Mouse (Mus musculus) brain, embryonic 14.5 days (tissue): Measurements from ENCODE around the gene Lrrc4. TPM values are rescaled to one million over a fixed set of nuclear protein-coding genes. Genes with fewer than 3 reads are reported as not detected.
A peak's percentile ranks its signal among the peaks of the same experiment; 100 is the strongest.

Experiments
- DNase-seq: peaks from one replicate; pipeline ENCODE4 v3.0.0-alpha.2; 2011; ENCODE audit warnings: low read depth
- CTCF ChIP-seq: fragments of 200-500 bp; IDR thresholded peaks from 2 replicates; pipeline ENCODE4 v1.5.1; 2012; ENCODE audit warnings: inconsistent platforms, mild to moderate bottlenecking, moderate library complexity, borderline replicate concordance; ENCODE audit not compliant: insufficient read depth, insufficient read length; ENCODE audit errors: extremely low read depth
- POLR2A ChIP-seq: fragments of 200-500 bp; IDR thresholded peaks from 2 replicates; pipeline ENCODE4 v1.6.1; 2012; ENCODE audit warnings: mild to moderate bottlenecking, inconsistent platforms, borderline replicate concordance; ENCODE audit not compliant: poor library complexity, insufficient read depth, insufficient read length, severe bottlenecking; ENCODE audit errors: extremely low read depth
- polyA plus RNA-seq: library from polyadenylated mRNA; depleted of rRNA; stranded (reverse); fragments of >200 nt; gene quantifications from 2 replicates; pipeline ENCODE4 v1.2.3, GENCODE M21; 2012

Lrrc4 gene
- polyA plus RNA-seq, 1 experiment: 28.4 TPM

DNA sequence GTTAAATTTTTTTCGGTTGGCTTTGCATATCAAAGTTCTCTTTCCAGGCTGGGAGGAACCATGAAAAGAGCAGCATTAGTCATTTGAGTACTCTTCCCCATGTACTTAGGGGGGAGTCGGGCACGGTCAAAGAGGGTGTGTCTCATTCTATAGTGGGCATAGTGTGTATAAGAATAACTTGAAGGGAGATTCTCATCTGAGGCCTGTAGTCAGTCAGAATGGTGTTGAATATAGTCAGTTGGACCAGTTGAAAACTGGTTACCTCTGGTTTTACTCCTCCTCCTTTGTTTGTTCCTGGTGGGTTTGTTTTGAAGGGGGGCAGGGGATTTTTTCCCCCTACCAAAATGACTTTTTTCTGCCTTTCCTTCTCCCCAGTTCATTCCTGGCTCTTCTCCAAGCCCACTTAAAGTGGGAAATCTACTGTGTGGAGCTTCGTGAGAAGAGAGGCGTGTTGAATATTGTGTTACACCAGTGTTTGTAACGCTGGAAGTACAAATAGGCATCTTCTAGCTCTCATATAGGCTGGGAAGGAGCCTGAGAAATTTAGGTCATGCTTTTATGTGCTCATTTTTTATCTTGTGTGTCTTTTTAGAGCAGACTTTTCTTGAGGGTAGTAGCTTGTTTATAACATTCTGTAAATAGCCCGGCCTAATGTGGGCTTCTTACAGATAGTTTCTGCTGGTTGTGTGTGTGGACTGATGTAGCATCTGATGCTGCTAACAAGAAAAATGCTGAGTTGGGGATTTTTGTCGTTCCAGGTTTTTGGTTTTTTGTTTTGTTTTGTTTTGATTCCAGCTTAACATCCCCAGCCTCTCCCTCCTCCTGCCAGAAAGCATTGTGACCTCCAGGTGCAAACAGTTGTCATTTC lies 125.2 kb downstream of the Lrrc4 start:
- TF ChIP-seq POLR2A (no peak), CTCF (no peak)
- DNase-seq: peak; percentile 50

- peak; percentile 73 for DNase-seq
- no peak for TF ChIP-seq CTCF
- TF ChIP-seq POLR2A: no peak
Observed at GRCm38 (mm10) chr6:28705384-28706107, 126.0 kb downstream of the Lrrc4 start.

GRCm38 (mm10) chr6:28704612-28705011 lies 126.9 kb downstream of the Lrrc4 start:
- TF ChIP-seq POLR2A (no peak), CTCF (no peak)

DNA sequence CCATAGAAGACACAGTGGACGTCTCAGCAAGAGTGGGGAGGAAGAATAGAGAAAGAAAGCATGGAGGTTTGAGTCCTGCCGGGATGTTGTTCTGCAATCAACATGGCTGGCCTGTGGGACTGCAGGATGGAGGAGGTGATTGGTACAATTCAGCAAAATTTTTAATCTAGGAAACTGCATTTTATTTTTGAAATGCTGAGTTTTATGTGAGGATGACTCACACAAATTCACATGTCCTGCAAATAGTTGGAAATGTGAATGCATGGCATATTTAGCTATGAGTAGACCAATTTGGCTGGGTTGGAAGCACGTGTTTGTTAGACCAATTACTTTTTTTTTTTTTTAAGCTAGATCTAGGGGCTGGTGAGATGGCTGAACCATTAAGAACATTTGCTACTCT lies 134.3 kb downstream of the Lrrc4 start:
- no peak for DNase-seq
- TF ChIP-seq POLR2A (no peak), CTCF (no peak)

More at GRCm38 (mm10) chr6:28704612-28705011, 126.9 kb downstream of the Lrrc4 start:
- no peak for DNase-seq

- no peak for TF ChIP-seq CTCF
- peak; percentile 42 for DNase-seq
Observed at GRCm38 (mm10) chr6:28692659-28693058, 138.9 kb downstream of the Lrrc4 start.

DNA sequence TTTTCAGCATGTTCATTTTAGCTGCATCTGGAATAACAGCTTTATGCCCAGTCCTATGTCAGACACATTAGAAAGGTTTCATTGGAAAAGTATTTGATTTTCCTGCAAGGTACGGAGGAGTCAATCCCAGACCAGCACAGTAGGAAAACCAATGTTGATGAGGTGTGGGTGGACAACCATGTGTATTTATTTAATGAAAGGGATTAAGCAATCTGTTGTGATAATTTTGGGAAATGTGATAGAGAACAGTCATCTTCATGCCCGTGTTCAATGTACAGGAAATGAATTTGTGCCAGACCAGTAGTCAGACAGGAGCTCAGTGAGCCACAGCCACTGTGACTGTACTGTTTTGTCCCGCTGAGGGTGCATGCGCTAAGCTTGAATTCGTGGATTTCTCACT lies 143.8 kb downstream of the Lrrc4 start:
- no peak for DNase-seq
- no peak for TF ChIP-seq POLR2A
- TF ChIP-seq CTCF: no peak

GRCm38 (mm10) chr6:28685745-28686144 lies 145.8 kb downstream of the Lrrc4 start:
- TF ChIP-seq CTCF (no peak), POLR2A (no peak)
- DNase-seq: no peak

- TF ChIP-seq POLR2A: no peak
- no peak for TF ChIP-seq CTCF
- no peak for DNase-seq
Observed at GRCm38 (mm10) chr6:28685052-28685451, 146.5 kb downstream of the Lrrc4 start.

GRCm38 (mm10) chr6:28681521-28682457 lies 149.8 kb downstream of the Lrrc4 start:
- DNase-seq: no peak
- no peak for TF ChIP-seq CTCF
- TF ChIP-seq POLR2A: no peak

DNA sequence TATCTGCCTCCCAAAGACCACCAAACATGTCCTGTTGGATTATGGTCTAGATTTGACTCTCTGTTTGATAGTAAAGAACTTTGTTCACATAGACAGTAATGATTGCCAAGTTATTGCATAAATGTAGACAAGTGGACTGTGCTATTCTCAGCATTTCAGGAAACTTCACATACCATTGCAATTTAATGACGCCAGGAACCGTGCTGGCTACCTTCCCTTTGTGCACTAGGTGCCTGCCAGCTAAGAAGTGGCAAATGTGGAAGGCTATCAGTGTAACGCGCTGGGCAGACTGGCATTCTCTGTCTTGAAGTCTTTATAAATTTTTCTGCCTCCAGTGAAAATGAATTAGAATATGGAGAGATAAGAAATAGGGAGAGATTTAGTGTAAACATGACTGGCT lies 151.0 kb downstream of the Lrrc4 start:
- TF ChIP-seq CTCF (no peak), POLR2A (no peak)
- no peak for DNase-seq

- TF ChIP-seq POLR2A (no peak), CTCF (no peak)
- DNase-seq: no peak
Observed at GRCm38 (mm10) chr6:28678896-28679295, 152.7 kb downstream of the Lrrc4 start.
